Mouse (Mus musculus) hindbrain, embryonic 15.5 days (tissue): Measurements from ENCODE around the gene Cflar. TPM values are rescaled to one million over a fixed set of nuclear protein-coding genes. Genes with fewer than 3 reads are reported as not detected.

Experiments
- ATAC-seq: fragments of 200-750 bp; cut with Nextera tagmentation; 2 replicates; pipeline ENCODE4 v1.8.0; 2017; ENCODE audit warnings: low read depth, moderate number of reproducible peaks, moderate TSS enrichment; ENCODE audit not compliant: low FRiP score
- H3K27ac ChIP-seq: fragments of 300-500 bp; sonication (generic); replicated peaks from 2 replicates; pipeline ENCODE4 v1.5.1; 2015; ENCODE audit warnings: mild to moderate bottlenecking, inconsistent platforms
- H3K27me3 ChIP-seq: fragments of 300-500 bp; sonication (generic); 2 replicates; pipeline ENCODE4 v1.6.1; 2015; ENCODE audit warnings: control low read depth, inconsistent platforms
- H3K36me3 ChIP-seq: fragments of 300-500 bp; sonication (generic); 2 replicates; pipeline ENCODE4 v1.6.1; 2015; ENCODE audit warnings: control low read depth, inconsistent platforms
- H3K4me1 ChIP-seq: fragments of 300-500 bp; sonication (generic); replicated peaks from 2 replicates; pipeline ENCODE4 v1.6.1; 2015; ENCODE audit warnings: control low read depth, inconsistent platforms
- H3K4me2 ChIP-seq: fragments of 300-500 bp; sonication (generic); 2 replicates; pipeline ENCODE4 v1.6.1; 2015; ENCODE audit warnings: moderate library complexity, mild to moderate bottlenecking, inconsistent platforms
- H3K4me3 ChIP-seq: fragments of 300-500 bp; sonication (generic); 2 replicates; pipeline ENCODE4 v1.5.1; 2015; ENCODE audit warnings: mild to moderate bottlenecking, inconsistent platforms
- H3K9ac ChIP-seq: fragments of 300-500 bp; sonication (generic); 2 replicates; pipeline ENCODE4 v1.6.1; 2015; ENCODE audit warnings: inconsistent platforms
- H3K9me3 ChIP-seq: fragments of 300-500 bp; sonication (generic); 2 replicates; pipeline ENCODE4 v1.6.1; 2016; ENCODE audit warnings: control low read depth, inconsistent platforms
- WGBS: fragments of 180-500 bp; shearing (Covaris S2); methylation state at CpG from one replicate; pipeline ENCODE4 v1.1.7; 2015; 5-methylcytosine and 5-hydroxymethylcytosine counted together
- polyA plus RNA-seq: library from polyadenylated mRNA; unstranded; fragments of >200 nt; fragmentation: Nextera tagmentation; extraction: Ambion mirVana; gene quantifications from 2 replicates; pipeline ENCODE4 v1.2.1, GENCODE M21; 2015

The Cflar gene
- polyA plus RNA-seq, 1 experiment from 2014 or later: 17.2 TPM

DNA sequence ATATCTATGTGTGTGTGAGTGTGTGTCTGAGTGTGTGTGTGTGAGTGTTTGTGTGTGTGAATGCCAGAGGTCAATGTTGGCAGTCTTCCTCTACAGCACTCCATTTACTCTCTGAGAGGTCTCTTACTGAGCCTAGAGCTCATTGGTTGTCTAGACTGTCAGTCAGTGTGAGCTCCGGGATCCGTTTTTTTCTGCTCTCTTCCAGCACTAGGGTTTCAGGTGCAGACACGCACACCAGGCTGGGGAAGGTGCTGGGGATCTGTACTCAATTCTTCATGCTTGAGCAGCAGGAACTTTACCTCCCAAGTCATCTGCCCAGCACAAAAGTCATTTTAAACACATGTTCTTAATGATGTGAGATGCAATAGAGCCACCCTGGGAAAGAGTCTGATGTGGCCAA lies 60.8 kb downstream of the Cflar start:
- Histone ChIP-seq H3K9me3 (no peaks in the 10 kb centered on the region), H3K4me1 (no peaks in the 10 kb centered on the region), H3K27ac (no peak overlapping the region), H3K27me3 (no peaks in the 10 kb centered on the region), H3K9ac (no peak overlapping the region), H3K4me3 (no peak overlapping the region), H3K36me3 (no peaks in the 10 kb centered on the region), H3K4me2 (no peak overlapping the region)
- 79% methylated on average over 3 of the region's 3 CpGs for WGBS
- no peak for ATAC-seq

DNA sequence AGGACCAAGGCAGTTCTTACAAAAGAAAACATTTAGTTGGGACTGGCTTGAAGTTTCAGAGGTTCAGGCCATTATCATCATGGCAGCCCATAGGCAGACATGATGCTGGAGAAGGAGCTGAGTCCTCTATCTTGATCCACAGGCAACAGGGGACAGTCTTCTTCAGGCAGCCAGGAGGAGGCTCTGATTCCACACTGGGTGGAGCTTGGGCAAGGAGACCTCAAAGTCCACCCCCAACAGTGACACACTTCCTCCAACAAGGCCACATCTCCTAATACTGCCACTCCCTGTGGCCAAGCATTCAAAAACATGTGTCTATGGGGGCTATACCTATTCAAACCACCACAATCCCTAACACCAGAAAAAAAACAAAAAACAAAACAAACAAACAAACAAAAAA lies 62.0 kb downstream of the Cflar start:
- no peak for ATAC-seq
- Histone ChIP-seq H3K9me3 (no peaks in the 10 kb centered on the region), H3K9ac (no peak overlapping the region), H3K4me2 (no peak overlapping the region), H3K27ac (no peak overlapping the region), H3K4me1 (no peaks in the 10 kb centered on the region), H3K4me3 (no peak overlapping the region), H3K27me3 (no peaks in the 10 kb centered on the region), H3K36me3 (no peaks in the 10 kb centered on the region)

DNA sequence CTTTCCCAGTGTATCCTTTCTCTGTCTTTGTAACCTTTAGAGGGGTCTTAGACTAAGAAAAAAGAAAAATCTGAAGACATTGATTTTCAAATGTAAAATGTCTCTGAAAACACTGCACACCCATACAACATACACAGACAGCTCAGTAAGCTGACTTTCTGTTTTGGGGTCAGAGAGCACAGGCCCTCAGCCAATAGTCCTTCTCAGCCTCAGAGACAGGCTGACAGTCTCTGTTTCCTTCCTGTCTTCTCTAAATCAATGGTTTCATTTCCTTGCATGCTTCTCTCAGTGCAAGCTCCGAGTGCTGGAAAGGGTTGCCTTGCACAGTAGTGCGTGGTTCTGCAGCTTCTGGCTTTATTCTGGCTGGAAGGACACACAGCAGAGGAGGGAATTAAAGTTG lies 62.6 kb downstream of the Cflar start:
- Histone ChIP-seq H3K27ac (no peak overlapping the region), H3K36me3 (no peaks in the 10 kb centered on the region), H3K9me3 (no peaks in the 10 kb centered on the region), H3K4me1 (no peaks in the 10 kb centered on the region), H3K4me3 (no peak overlapping the region), H3K27me3 (no peaks in the 10 kb centered on the region), H3K4me2 (no peak overlapping the region), H3K9ac (no peak overlapping the region)
- 63% methylated on average over 2 of the region's 2 CpGs for WGBS
- ATAC-seq: no peak

DNA sequence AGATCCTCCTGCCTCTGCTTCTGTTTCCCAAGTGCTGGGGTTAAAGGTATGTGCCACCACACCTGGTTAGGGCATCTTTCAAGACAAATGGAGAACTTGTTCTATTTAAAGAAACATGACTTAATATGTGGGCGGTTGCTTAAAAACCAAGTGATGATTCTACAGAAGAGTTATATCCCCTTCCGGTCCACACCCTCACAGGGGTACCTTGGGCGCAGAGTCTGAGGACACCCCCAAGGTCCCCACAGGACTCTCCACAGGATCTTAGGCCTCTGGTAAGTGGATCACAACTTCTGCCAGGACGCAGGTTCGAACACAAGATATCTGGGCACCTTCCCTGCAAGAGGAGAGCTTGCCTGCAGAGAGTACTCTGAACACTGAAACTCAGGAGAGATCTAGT lies 64.1 kb downstream of the Cflar start:
- WGBS: 95% methylated on average over 5 of the region's 5 CpGs
- no peak overlapping the region for H3K4me2 ChIP-seq
- H3K27me3 ChIP-seq: no peaks in the 10 kb centered on the region

DNA sequence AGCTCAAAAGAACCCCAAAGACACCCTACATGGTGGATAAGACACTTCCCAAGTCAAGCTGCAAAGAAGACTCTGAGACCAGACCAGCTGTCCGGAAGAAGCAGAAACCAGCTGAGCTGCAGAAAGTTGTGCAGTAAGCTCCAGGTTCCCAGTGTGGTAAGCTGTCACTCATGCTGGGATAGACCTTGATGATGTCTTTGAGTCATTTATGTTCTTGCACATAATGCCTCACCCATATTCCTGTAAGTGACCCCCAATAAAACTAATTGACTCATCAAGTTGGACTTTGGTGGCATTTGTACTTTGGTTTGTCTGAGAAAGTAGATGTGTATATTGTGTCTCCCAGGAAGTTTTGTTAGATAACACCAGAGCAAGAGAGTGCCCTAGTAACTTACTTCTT lies 66.3 kb downstream of the Cflar start:
- no peak overlapping the region for H3K4me2 ChIP-seq
- no peaks in the 10 kb centered on the region for H3K9me3 ChIP-seq
- no peaks in the 10 kb centered on the region for H3K27me3 ChIP-seq
- H3K36me3 ChIP-seq: no peaks in the 10 kb centered on the region
- H3K27ac ChIP-seq: no peak overlapping the region
- H3K4me1 ChIP-seq: no peaks in the 10 kb centered on the region
- no peak for ATAC-seq
- H3K4me3 ChIP-seq: no peak overlapping the region
- WGBS: 100% methylated on average over 1 of the region's 1 CpGs
- no peak overlapping the region for H3K9ac ChIP-seq

More for the DNA sequence above, 64.1 kb downstream of the Cflar start:
- H3K4me1 ChIP-seq: no peaks in the 10 kb centered on the region
- H3K9ac ChIP-seq: no peak overlapping the region
- no peak overlapping the region for H3K4me3 ChIP-seq
- H3K9me3 ChIP-seq: no peaks in the 10 kb centered on the region
- no peak for ATAC-seq
- no peak overlapping the region for H3K27ac ChIP-seq
- H3K36me3 ChIP-seq: no peaks in the 10 kb centered on the region

DNA sequence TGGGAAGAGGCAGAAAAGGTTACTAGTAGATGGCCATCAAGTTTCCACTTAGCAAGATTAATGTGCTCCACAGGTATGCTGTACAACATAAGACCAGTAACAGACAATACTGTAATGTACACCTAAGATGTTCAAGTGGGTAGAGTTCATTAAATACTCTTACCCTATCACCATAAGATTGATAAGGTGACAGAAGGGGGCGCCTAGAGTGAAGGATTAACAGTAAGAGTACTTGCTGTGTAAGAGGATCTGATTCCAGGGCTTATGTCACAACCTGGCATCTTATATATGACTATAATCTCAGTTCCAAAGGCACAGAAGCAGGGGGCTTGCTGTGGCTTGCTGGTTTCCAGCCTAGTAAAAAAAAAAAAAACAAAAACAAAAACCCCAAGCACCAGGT lies 66.9 kb downstream of the Cflar start:
- ATAC-seq: no peak
- no peaks in the 10 kb centered on the region for H3K27me3 ChIP-seq
- no peaks in the 10 kb centered on the region for H3K4me1 ChIP-seq
- H3K4me3 ChIP-seq: no peak overlapping the region
- no peak overlapping the region for H3K9ac ChIP-seq
- no peak overlapping the region for H3K27ac ChIP-seq
- WGBS: 15% methylated on average over 1 of the region's 1 CpGs
- H3K36me3 ChIP-seq: no peaks in the 10 kb centered on the region
- H3K9me3 ChIP-seq: no peaks in the 10 kb centered on the region
- H3K4me2 ChIP-seq: no peak overlapping the region

DNA sequence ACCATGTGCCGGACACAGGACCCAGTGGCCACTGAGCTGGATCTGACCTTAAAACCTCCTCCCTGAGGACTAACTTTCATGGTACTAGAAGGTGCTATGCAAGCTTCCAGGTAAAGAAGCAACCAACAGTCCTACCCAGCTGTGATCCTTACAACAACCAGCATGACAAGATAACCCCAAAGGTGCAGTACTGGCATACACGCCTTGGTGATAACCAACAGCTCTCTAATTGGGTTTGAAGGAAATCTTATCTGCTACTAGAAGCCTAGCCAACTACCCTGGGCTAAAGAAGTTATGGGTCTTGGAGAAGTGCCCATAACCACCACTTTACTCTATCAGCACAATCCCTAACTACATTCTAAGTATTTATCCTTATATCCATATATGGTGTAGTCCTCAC lies 75.0 kb downstream of the Cflar start:
- Histone ChIP-seq H3K4me1 (no peaks in the 10 kb centered on the region), H3K4me2 (no peak overlapping the region), H3K36me3 (no peaks in the 10 kb centered on the region), H3K27ac (no peak overlapping the region), H3K9ac (no peak overlapping the region), H3K9me3 (no peaks in the 10 kb centered on the region), H3K27me3 (no peaks in the 10 kb centered on the region), H3K4me3 (no peak overlapping the region)
- no peak for ATAC-seq
- 97% methylated on average over 2 of the region's 2 CpGs for WGBS

DNA sequence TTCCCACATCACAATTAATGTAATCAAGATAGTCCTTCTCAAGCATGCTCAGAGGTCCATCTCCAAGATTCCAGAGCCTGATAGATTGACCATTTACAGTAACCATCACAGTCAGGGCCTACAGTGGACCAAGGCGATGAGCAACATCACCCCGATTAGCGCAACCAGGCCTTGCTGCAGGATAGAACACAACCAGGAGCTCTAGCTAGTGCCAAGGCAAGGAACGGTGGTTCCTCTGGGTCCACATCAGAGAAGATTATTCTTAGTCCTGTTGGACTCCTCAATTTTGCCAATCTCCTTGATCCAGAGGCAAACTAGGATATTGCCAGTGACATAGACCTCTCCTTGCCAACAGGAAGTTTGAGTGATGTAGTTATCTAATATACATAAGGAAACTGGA lies 77.1 kb downstream of the Cflar start:
- 98% methylated on average over 4 of the region's 4 CpGs for WGBS
- Histone ChIP-seq H3K9me3 (no peaks in the 10 kb centered on the region), H3K4me3 (no peak overlapping the region), H3K27ac (no peak overlapping the region), H3K4me1 (no peaks in the 10 kb centered on the region), H3K9ac (no peak overlapping the region), H3K27me3 (no peaks in the 10 kb centered on the region), H3K36me3 (no peaks in the 10 kb centered on the region), H3K4me2 (no peak overlapping the region)
- ATAC-seq: no peak

DNA sequence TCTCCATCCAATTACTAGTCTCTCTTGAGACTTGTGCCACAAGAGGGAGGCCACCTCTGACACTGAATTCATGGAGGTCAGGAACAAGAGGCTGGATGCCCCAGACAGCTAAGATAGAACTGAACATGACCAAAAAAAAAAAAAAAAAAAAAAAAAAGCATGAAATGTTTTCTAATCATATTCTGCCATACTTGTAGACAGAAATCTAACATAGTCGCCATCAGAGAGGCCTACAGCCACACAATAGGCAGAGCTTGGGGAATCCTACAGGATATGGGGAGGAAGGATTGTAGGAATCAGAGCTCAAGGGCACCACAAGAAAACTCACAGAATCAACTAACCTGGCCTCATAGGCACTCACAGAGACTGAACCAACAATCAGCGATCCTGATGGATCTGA lies 83.4 kb downstream of the Cflar start:
- no peaks in the 10 kb centered on the region for H3K9me3 ChIP-seq
- no peaks in the 10 kb centered on the region for H3K36me3 ChIP-seq
- peaks cover 11% of the 10 kb centered on the region for H3K4me1 ChIP-seq
- 0 out of 2 replicates have a peak, but pooled peaks cover 2% of the 10 kb centered on the region for H3K27me3 ChIP-seq
- H3K4me2 ChIP-seq: peak overlapping the region; percentile 93
- WGBS: 52% methylated on average over 2 of the region's 2 CpGs
- no peak overlapping the region for H3K9ac ChIP-seq
- H3K27ac ChIP-seq: no peak overlapping the region
- 0 out of 2 replicates have a peak overlapping the region, but pooled peaks have one; percentile 50 for H3K4me3 ChIP-seq
- no peak for ATAC-seq

DNA sequence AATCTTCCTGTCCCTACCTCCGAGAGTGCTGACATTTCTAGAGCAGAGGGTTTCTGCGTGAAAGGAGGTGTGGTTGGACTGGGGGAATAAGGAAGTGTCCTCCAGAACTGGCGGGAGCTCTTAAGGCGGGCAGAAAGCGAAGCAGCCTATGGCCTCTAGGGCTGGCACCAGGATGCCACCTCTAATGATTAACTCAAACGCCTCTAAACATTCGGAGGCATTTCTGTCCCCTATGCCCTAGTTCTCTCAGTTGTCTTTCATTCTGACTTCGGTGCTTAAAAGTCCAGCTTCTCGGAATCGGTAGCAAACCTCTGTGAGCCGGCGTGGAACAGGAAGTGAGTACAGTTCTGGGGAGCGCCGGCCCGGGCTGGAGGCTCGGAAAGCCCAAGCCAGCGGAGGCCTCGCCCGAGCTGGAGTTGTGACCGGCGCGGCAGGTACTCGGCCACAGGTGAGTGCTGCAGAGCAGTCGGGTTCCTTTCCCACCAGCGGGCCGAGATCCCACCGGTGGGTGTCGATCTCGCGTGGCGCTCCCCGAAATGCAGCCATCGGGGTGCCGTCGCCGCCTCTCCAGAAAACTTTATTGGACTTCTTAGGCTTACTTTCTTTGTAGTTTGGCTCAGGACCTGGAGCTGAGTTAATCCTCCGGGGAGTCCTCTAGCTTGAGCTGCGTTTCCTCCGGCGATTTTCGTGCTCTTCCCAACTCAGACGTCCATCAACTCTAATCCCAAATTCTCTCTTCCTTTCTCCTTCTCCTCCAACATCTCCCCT lies 84.2 kb downstream of the Cflar start, which contains the start of gene Casp8:
TSS of gene Casp8 (plus strand) at position 84 of the 768 bp plus-strand sequence.
- ATAC-seq: no peak
- Histone ChIP-seq H3K4me3 (peak within 1 kb of the TSS; percentile 50), H3K9me3 (no peaks in the 10 kb centered on the region), H3K9ac (peak within 1 kb of the TSS; percentile 52), H3K27me3 (0 out of 2 replicates have a peak, but pooled peaks cover 2% of the 10 kb centered on the region), H3K4me1 (peaks cover 11% of the 10 kb centered on the region), H3K36me3 (no peaks in the 10 kb centered on the region), H3K4me2 (peak within 1 kb of the TSS; percentile 93), H3K27ac (0 out of 2 replicates have a peak within 1 kb of the TSS, but pooled peaks have one; percentile 33)
- WGBS: under 1% methylated on average over 42 of the region's 42 CpGs

DNA sequence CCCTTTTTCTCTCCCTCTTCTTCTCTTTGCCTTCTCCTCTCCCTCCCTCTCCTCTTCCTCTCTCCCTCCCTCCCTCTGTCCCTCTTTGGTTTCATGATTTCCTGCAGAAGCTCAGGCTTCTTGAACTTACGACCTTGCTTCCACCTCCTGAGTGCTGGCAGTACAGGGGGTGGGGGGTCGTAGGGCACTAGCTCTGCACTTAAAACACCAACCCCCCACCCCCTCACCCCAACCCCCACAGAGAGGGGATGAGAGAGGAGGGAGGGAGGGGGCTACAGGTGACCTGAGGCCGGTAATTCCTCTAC lies 84.7 kb downstream of the Cflar start:
- WGBS: 4% methylated on average over 3 of the region's 3 CpGs
- no peak overlapping the region for H3K27ac ChIP-seq
- H3K27me3 ChIP-seq: 0 out of 2 replicates have a peak, but pooled peaks cover 2% of the 10 kb centered on the region
- H3K4me1 ChIP-seq: peaks cover 11% of the 10 kb centered on the region
- H3K4me2 ChIP-seq: peak overlapping the region; percentile 93
- no peaks in the 10 kb centered on the region for H3K9me3 ChIP-seq
- H3K9ac ChIP-seq: peak overlapping the region; percentile 52; the same call in 1 of the 2 replicates
- ATAC-seq: no peak
- no peaks in the 10 kb centered on the region for H3K36me3 ChIP-seq
- peak overlapping the region; percentile 50 for H3K4me3 ChIP-seq

DNA sequence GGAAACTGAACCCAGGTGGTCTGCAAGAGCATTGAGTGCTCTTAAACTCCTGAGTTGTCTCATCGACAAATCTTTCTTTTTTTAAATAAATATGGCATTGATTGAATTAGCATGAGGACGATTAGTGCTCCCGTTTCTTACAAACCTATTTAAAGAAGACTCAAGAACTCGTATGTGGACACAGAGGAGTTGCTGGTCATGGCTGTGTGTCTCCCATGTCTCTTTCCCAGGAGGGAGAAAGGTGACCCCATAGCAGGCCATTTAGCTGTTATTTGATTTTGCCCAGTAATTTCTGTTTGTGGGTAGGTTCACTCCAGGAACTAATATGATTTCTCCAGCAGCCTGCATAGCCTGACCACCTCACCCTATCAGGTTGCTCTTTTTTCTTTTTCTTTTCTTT lies 85.5 kb downstream of the Cflar start:
- no peak overlapping the region for H3K27ac ChIP-seq
- peaks cover 11% of the 10 kb centered on the region for H3K4me1 ChIP-seq
- no peak overlapping the region for H3K4me3 ChIP-seq
- H3K36me3 ChIP-seq: no peaks in the 10 kb centered on the region
- H3K9me3 ChIP-seq: no peaks in the 10 kb centered on the region
- no peak overlapping the region for H3K9ac ChIP-seq
- no peak for ATAC-seq
- no peak overlapping the region for H3K4me2 ChIP-seq
- H3K27me3 ChIP-seq: 0 out of 2 replicates have a peak, but pooled peaks cover 2% of the 10 kb centered on the region
- 78% methylated on average over 4 of the region's 4 CpGs for WGBS

DNA sequence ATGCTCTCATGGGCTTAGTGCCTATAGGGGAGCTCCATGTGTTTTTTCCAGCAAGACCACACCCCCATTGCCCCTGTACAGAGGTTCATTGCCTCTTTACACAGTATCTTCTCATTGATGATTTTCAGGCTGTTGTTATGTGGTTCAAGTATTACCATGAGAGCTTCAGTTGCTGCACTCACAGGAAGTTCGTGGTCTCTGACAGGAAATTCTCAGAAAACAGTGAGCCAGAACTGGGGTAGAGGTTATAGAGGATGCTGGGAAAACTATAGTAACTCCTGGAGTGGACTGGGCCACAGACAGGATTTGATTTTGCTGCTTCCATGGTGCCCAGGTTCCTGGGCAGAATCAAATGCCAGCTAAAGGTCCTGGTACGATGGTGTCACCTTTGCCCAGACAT lies 86.1 kb downstream of the Cflar start:
- Histone ChIP-seq H3K27ac (no peak overlapping the region), H3K27me3 (0 out of 2 replicates have a peak, but pooled peaks cover 2% of the 10 kb centered on the region), H3K4me3 (no peak overlapping the region), H3K4me1 (peaks cover 11% of the 10 kb centered on the region), H3K36me3 (no peaks in the 10 kb centered on the region), H3K4me2 (no peak overlapping the region), H3K9me3 (no peaks in the 10 kb centered on the region), H3K9ac (no peak overlapping the region)
- ATAC-seq: no peak
- 84% methylated on average over 2 of the region's 2 CpGs for WGBS
